Mouse (Mus musculus) spleen, postnatal 36 days (tissue): ENCODE data around the gene Aup1.

Experiments
- DNase-seq, 2 experiments: peaks; one replicate each; pipeline ENCODE4 v3.0.0; 2022; ENCODE audit warnings: low spot score in 2 of 2, mixed read lengths in 1 of 2

Aup1 gene

GRCm38 (mm10) chr6:83104158-83104557 is 49.8 kb downstream of the Aup1 start:
- DNase-seq = no peak
